Mouse (Mus musculus) regulatory T cell (primary cell): ENCODE data around the gene Asic2.

ENCODE experiments used
- in situ Hi-C: fragments of 300-600 bp; cut with MboI, MseI; formaldehyde crosslinking; loops from one replicate; pipeline ENCODE4 v1.15.1; 2025; ENCODE audit warnings: high pct_unique_total_duplicates

Gene Asic2

GRCm38 (mm10) chr11:80858065-80858464, 1110.2 kb downstream of the Asic2 start, which contains the start of gene Spaca3:
Gene Spaca3 (plus strand): TSS chr11:80858365.
- in situ Hi-C loops: no loop called here

- in situ Hi-C loops: no loop called here
Measured at GRCm38 (mm10) chr11:80856827-80857226, 1111.4 kb downstream of the Asic2 start.

GRCm38 (mm10) chr11:80854908-80855307, 1113.3 kb downstream of the Asic2 start:
- in situ Hi-C loops: no loop called here

- in situ Hi-C loops: no loop called here
Measured at GRCm38 (mm10) chr11:80854430-80854829, 1113.8 kb downstream of the Asic2 start.

- in situ Hi-C loops: no loop called here
Measured at GRCm38 (mm10) chr11:80853014-80853413, 1115.2 kb downstream of the Asic2 start.

GRCm38 (mm10) chr11:80851859-80852258, 1116.4 kb downstream of the Asic2 start:
- in situ Hi-C loops: no loop called here

- in situ Hi-C loops: no loop called here
Measured at GRCm38 (mm10) chr11:80848131-80848530, 1120.1 kb downstream of the Asic2 start.

GRCm38 (mm10) chr11:80846115-80846514, 1122.1 kb downstream of the Asic2 start:
- in situ Hi-C loops: no loop called here

- in situ Hi-C loops: no loop called here
Measured at GRCm38 (mm10) chr11:80845486-80845885, 1122.8 kb downstream of the Asic2 start.

- in situ Hi-C loops: no loop called here
Measured at GRCm38 (mm10) chr11:80843435-80843834, 1124.8 kb downstream of the Asic2 start.

GRCm38 (mm10) chr11:80838724-80839123, 1129.5 kb downstream of the Asic2 start:
- in situ Hi-C loops: loop anchor here (10.0 kb wide), 1 partner anchor 884 kb away; no protein-coding TSS in a partner anchor

GRCm38 (mm10) chr11:80835841-80836240, 1132.4 kb downstream of the Asic2 start:
- in situ Hi-C loops: loop anchor here (10.0 kb wide), 1 partner anchor 881 kb away; no protein-coding TSS in a partner anchor

- in situ Hi-C loops: loop anchor here (10.0 kb wide), 1 partner anchor 881 kb away; no protein-coding TSS in a partner anchor
Measured at GRCm38 (mm10) chr11:80835395-80835794, 1132.9 kb downstream of the Asic2 start.
